Mouse (Mus musculus): ENCODE results near the gene Gm1123.

Gm1123 gene

GRCm38 (mm10) chr9:98999881-99000339 lies 35.6 kb downstream of the Gm1123 start:
- DNase-seq = peak; percentile 10

- DNase-seq = no peak
Observed at GRCm38 (mm10) chr9:98994103-98994502, 41.4 kb downstream of the Gm1123 start.

GRCm38 (mm10) chr9:98987131-98987530 lies 48.4 kb downstream of the Gm1123 start:
- no peak for DNase-seq

- no peak for DNase-seq
Observed at GRCm38 (mm10) chr9:98986476-98987096, 48.9 kb downstream of the Gm1123 start.

GRCm38 (mm10) chr9:98985800-98986475 lies 49.6 kb downstream of the Gm1123 start, which contains the start of gene Faim:
Faim (plus strand) TSS chr9:98986373.
- DNase-seq = peak; percentile 100

- peak; percentile 89 for DNase-seq
Observed at GRCm38 (mm10) chr9:98979431-98980416, 55.8 kb downstream of the Gm1123 start.

GRCm38 (mm10) chr9:98976520-98976919 lies 59.0 kb downstream of the Gm1123 start:
- no peak for DNase-seq

- DNase-seq = no peak
Observed at GRCm38 (mm10) chr9:98976081-98976480, 59.4 kb downstream of the Gm1123 start.

GRCm38 (mm10) chr9:98974898-98975297 lies 60.6 kb downstream of the Gm1123 start:
- DNase-seq = no peak

- DNase-seq = no peak
Observed at GRCm38 (mm10) chr9:98973561-98973960, 62.0 kb downstream of the Gm1123 start.

- no peak for DNase-seq
Observed at GRCm38 (mm10) chr9:98973101-98973521, 62.4 kb downstream of the Gm1123 start.

- peak; percentile 28 for DNase-seq
Observed at GRCm38 (mm10) chr9:98965084-98965483, 70.4 kb downstream of the Gm1123 start.

- no peak for DNase-seq
Observed at GRCm38 (mm10) chr9:98963661-98964060, 71.9 kb downstream of the Gm1123 start.

GRCm38 (mm10) chr9:98962478-98963142 lies 72.9 kb downstream of the Gm1123 start:
- DNase-seq = no peak

- no peak for DNase-seq
Observed at GRCm38 (mm10) chr9:98961591-98962477, 73.7 kb downstream of the Gm1123 start.

- DNase-seq = no peak
Observed at GRCm38 (mm10) chr9:98960348-98960747, 75.2 kb downstream of the Gm1123 start.

- DNase-seq = no peak
Observed at GRCm38 (mm10) chr9:98959851-98960250, 75.7 kb downstream of the Gm1123 start.

GRCm38 (mm10) chr9:98958628-98959027 lies 76.9 kb downstream of the Gm1123 start:
- DNase-seq = no peak

GRCm38 (mm10) chr9:98957751-98958351 lies 77.7 kb downstream of the Gm1123 start:
- DNase-seq = no peak
